Mouse (Mus musculus): ENCODE measurements around the gene Socs3. TPM values are rescaled to one million over a fixed set of nuclear protein-coding genes. Genes with fewer than 3 reads are reported as not detected.

Socs3 gene
- total and polyA plus RNA-seq, 3 experiments, result 0.96 to 1.9 TPM; not detected in 1

- DNase-seq (ENCODE audit: low read depth, low spot score), result no peak
- TF ChIP-seq MXI1 (IDR thresholded peaks at IDR 0.05; ENCODE audit: low read depth, low read length), result no peak
- no peak for TF ChIP-seq MAFK (IDR thresholded peaks at IDR 0.05; ENCODE audit: borderline replicate concordance, low read depth, low read length)
- TF ChIP-seq MAX (IDR thresholded peaks at IDR 0.05; ENCODE audit: low read length), result no peak
- no peak for TF ChIP-seq USF1 (IDR thresholded peaks at IDR 0.05; ENCODE audit: low read depth, low read length)
- TF ChIP-seq HCFC1 (IDR thresholded peaks at IDR 0.05; ENCODE audit: low read depth, low read length), result no peak
- no peak for TF ChIP-seq BHLHE40 (IDR thresholded peaks at IDR 0.05; ENCODE audit: borderline replicate concordance, low read depth, low read length)
- TF ChIP-seq MYB (IDR thresholded peaks at IDR 0.05; ENCODE audit: low read depth, low read length), result no peak
- TF ChIP-seq GABPA (IDR thresholded peaks at IDR 0.05; ENCODE audit: low read depth, low read length), result no peak
- no peak for TF ChIP-seq POLR2A (IDR thresholded peaks at IDR 0.05; ENCODE audit: control insufficient read depth in 1 of 2, insufficient read depth in 1 of 2, low read depth in 1 of 2, low read length in 2 of 2, poor library complexity in 1 of 2)
- no peak for TF ChIP-seq ZNF384 (IDR thresholded peaks at IDR 0.05; ENCODE audit: low read depth, low read length)
- no peak for TF ChIP-seq MAZ (IDR thresholded peaks at IDR 0.05; ENCODE audit: low read depth, low read length)
- TF ChIP-seq RAD21 (IDR thresholded peaks at IDR 0.05; ENCODE audit: low read depth, low read length), result no peak
- TF ChIP-seq NELFE (IDR thresholded peaks at IDR 0.05; ENCODE audit: low read depth, low read length), result no peak
- no peak for TF ChIP-seq ZC3H11A (IDR thresholded peaks at IDR 0.05; ENCODE audit: low read depth, low read length)
- no peak for TF ChIP-seq TCF12 (IDR thresholded peaks at IDR 0.05; ENCODE audit: low read depth, low read length)
- no peak for TF ChIP-seq KAT2A (conservative IDR thresholded peaks at IDR 0.05; ENCODE audit: low read depth, low read length)
- Histone ChIP-seq H3K4me1 (ENCODE audit: control insufficient read depth in 1 of 2, insufficient read depth in 2 of 2, low read length in 2 of 2) (no peaks in the 10 kb centered on the region), H3K79me2 (ENCODE audit: control insufficient read depth, insufficient read depth, low read length, poor library complexity) (peaks cover 1% of the 10 kb centered on the region; the same call in 1 of the 2 replicates), H3K27me3 (ENCODE audit: control insufficient read depth in 1 of 2, insufficient read depth in 2 of 2, low read length in 2 of 2) (no peaks in the 10 kb centered on the region), H3K27ac (ENCODE audit: control insufficient read depth, low read depth, low read length) (no peak overlapping the region), H3K9ac (ENCODE audit: control insufficient read depth, low read depth, low read length, poor library complexity, severe bottlenecking) (no peak overlapping the region), H3K4me3 (ENCODE audit: control insufficient read depth in 1 of 2, insufficient read depth in 1 of 2, low read depth in 2 of 2, low read length in 2 of 2) (no peak overlapping the region), H3K9me3 (replicated peaks; ENCODE audit: insufficient read depth, low read length) (no peaks in the 10 kb centered on the region), H3K36me3 (ENCODE audit: control insufficient read depth in 1 of 2, insufficient read depth in 2 of 2, low read length in 2 of 2) (peaks cover 0 to 10% of the 10 kb centered on the region in 2 experiments; a peak in 1 of 4 replicates)
Measured at GRCm38 (mm10) chr11:118014391-118014995, 44.6 kb upstream of the Socs3 start.

- no peaks in the 10 kb centered on the region for H3K9me3 ChIP-seq (replicated peaks; ENCODE audit: insufficient read depth, low read length)
Measured at GRCm38 (mm10) chr11:118013339-118013738, 43.5 kb upstream of the Socs3 start.

More at GRCm38 (mm10) chr11:118013339-118013738, 43.5 kb upstream of the Socs3 start:
- H3K27me3 ChIP-seq (ENCODE audit: control insufficient read depth in 1 of 2, insufficient read depth in 2 of 2, low read length in 2 of 2), result no peaks in the 10 kb centered on the region
- no peak overlapping the region for H3K27ac ChIP-seq (ENCODE audit: control insufficient read depth, low read depth, low read length)
- H3K9ac ChIP-seq (ENCODE audit: control insufficient read depth, low read depth, low read length, poor library complexity, severe bottlenecking), result no peak overlapping the region
- DNase-seq (ENCODE audit: low read depth, low spot score), result no peak
- peaks cover 0 to 9% of the 10 kb centered on the region in 2 experiments; a peak in 1 of 4 replicates for H3K36me3 ChIP-seq (ENCODE audit: control insufficient read depth in 1 of 2, insufficient read depth in 2 of 2, low read length in 2 of 2)
- no peaks in the 10 kb centered on the region for H3K4me1 ChIP-seq (ENCODE audit: control insufficient read depth in 1 of 2, insufficient read depth in 2 of 2, low read length in 2 of 2)
- TF ChIP-seq TCF12 (IDR thresholded peaks at IDR 0.05; ENCODE audit: low read depth, low read length), result no peak
- TF ChIP-seq GATA1 (IDR thresholded peaks at IDR 0.05; ENCODE audit: low read depth, low read length), result no peak
- no peak for TF ChIP-seq ZKSCAN1 (IDR thresholded peaks at IDR 0.05; ENCODE audit: low read depth, low read length)
- TF ChIP-seq USF2 (IDR thresholded peaks at IDR 0.05; ENCODE audit: borderline replicate concordance in 1 of 2, insufficient read depth in 1 of 2, low read depth in 1 of 2, low read length in 2 of 2), result no peak
- no peak for TF ChIP-seq SIN3A (IDR thresholded peaks at IDR 0.05; ENCODE audit: low read length)
- TF ChIP-seq CTCF (IDR thresholded peaks at IDR 0.05 in 2 of 3, conservative IDR thresholded peaks at IDR 0.05 in 1 of 3; ENCODE audit: control insufficient read depth in 1 of 3, insufficient read depth in 1 of 3, low read depth in 2 of 3, low read length in 3 of 3, poor library complexity in 1 of 3, severe bottlenecking in 1 of 3), result no peak
- no peak for TF ChIP-seq RAD21 (IDR thresholded peaks at IDR 0.05; ENCODE audit: low read depth, low read length)
- no peak overlapping the region for H3K4me3 ChIP-seq (ENCODE audit: control insufficient read depth in 1 of 2, insufficient read depth in 1 of 2, low read depth in 2 of 2, low read length in 2 of 2)
- H3K79me2 ChIP-seq (ENCODE audit: control insufficient read depth, insufficient read depth, low read length, poor library complexity), result peaks cover 10% of the 10 kb centered on the region; the same call in 1 of the 2 replicates
